Mouse (Mus musculus) thymus, postnatal 25 days (tissue): ENCODE results near the gene Krtap27-1.
A peak's percentile ranks its signal among the peaks of the same experiment; 100 is the strongest.

ENCODE experiments used
- DNase-seq: peaks from one replicate; pipeline ENCODE4 v3.0.0; 2022

The Krtap27-1 gene

DNA sequence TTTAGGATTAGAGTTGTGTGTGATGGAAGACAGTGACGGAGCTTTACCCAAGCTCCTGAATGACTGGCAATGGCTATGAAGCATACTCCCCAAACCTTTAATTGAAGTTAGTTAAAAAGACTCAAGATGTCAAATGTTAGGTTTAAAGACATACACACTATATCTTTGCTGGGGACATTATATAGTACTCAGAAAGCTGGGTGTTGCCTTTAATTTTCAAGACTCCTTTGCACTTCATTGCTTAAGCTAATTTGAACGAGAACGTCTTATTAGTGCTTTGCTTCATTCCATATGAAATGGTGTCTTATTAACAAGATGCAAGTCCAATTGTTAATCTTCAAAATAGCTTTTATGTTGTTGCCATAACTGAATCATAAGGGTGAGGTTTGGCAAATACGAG, at the start of gene Krtap27-1:
Krtap27-1 (minus strand) TSS at position 101 of the 400 bp plus-strand sequence.
- no peak for DNase-seq

DNA sequence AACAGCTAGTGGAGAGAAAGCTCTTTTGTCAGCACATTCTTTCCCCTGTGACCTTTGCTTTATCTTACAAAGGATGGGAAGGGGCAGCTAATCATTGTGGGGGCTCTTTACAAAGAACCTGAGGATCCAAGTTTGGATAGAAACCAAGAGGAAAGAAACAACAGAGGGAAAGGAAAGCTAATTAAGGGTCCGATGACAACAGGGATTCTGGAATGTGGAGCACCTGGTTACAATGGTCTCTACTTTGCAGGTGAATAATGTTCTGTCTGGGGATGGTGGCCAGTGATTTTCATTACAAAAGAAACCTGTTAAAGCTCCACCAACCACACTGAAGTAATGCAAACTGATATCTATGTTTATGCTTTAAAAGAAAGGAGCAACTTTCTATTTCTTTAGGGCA, 48.6 kb upstream of the Krtap27-1 start:
- DNase-seq = no peak

DNA sequence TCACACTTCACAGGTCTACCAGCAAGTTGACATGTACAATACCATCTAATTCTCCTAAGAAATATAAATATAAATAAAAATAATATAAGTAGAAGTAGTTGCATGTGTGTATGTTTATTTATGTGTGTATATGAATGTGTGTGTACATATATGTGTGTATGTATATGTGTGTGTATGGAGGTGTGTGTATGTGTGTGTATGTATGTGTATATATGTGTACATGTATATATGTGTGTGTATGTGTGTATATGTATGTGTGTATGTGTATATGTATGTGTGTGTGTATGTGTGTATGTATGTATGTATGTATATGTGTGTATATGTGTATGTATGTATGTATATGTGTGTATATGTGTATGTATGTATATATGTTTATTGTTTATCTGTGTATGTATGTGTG, 45.1 kb upstream of the Krtap27-1 start:
- no peak for DNase-seq

DNA sequence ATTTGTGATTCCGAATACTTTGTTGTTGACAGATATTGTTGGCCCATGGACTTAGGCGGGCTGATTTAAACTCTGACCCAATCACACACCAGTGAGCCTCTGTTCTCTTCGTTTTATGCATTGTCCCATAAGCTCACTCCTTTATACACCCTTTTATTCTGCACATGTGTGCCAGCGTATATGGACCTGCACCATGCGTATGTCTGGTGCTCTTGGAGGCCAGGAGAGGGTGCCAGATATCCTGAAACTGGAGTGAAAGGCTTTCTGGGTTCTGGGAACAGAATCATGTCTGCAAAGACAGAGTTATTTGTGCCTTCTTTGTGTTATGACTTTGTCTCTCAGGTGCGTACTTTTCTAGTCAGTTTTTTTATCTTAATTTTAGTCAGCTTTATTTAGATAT, 39.8 kb upstream of the Krtap27-1 start:
- DNase-seq = no peak

DNA sequence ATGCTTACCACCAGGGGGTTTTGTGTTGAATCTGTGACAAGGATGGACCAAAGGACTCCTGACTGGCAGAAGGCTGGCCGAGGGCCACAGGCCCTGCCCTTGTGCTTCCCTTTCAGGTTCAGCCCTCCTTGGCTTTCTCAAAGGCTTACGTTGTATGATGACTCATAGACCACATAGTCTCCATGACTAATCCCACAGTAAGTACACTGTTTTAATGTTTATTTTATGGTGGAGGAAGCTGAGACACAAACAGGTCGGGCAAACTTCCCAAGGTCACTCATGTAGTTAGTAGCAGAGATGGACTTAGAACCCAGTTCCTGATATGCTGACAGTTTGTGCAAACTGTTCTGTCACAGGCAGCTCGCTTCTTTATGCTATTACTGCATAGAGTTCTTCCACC, 39.3 kb upstream of the Krtap27-1 start:
- no peak for DNase-seq

DNA sequence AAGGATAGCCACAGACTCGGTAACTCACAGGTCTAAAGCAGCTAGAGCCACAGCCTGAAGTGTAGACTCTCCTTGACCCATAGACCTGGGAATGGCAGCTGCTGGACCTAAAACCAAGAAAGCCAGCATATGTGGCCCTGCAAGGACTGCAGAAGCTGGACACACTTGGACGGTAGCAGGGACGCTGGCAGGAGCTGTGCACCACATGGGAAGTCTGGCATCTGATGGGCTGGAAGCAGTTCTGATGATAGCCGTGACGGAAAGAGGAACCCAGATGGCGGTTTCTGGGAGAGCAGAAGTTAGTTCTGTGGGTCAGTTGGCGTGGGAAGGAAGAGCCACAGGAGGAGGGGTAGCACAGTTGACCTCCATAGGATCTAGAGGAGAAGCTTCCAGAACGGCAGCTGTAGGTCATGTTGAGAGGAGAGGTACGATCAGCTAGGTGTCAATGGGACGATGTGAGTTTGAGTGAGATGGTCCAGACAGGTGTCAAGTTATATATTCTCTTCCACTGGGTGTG, 36.1 kb upstream of the Krtap27-1 start, which contains the start of gene 2310061N02Rik:
2310061N02Rik (minus strand) TSS at position 467 of the 517 bp plus-strand sequence.
- no peak for DNase-seq

DNA sequence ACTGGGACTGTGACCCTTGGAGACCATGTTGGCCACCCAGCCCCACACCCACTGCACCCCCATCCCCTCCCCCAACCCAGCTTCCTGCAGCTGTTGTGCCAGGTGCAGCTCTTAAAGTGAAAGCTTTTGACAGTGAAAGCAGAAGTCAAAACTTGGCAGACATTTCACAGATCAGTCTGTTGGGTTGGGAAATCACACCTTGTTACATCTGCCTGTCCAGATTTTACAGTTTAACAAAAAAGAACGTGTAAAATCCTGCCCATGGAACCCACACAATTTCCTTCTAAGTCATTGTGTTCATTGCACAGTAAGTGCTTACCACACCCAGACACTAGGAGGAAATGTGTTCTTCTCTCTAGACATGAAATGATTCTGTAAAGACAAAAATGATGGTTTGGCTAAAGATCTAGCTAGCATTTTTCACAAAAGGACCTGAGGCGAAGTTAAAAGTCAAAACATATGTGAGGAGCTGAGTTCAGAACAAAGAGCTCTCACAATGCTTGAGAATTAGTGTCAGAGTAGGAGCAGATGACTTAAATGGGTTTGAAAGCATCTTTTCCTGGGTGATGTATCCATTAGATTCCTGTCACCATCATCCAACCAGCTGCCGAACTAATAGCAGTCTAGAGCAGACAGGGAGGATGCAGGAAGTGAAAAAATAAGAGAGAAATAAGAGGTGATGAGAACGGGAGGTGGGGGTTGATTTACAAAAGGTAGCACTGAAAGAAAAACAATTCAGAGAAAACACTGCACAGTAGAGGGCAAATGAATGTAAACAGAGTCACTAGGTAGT, 29.8 kb upstream of the Krtap27-1 start:
- peak; percentile 73 for DNase-seq

DNA sequence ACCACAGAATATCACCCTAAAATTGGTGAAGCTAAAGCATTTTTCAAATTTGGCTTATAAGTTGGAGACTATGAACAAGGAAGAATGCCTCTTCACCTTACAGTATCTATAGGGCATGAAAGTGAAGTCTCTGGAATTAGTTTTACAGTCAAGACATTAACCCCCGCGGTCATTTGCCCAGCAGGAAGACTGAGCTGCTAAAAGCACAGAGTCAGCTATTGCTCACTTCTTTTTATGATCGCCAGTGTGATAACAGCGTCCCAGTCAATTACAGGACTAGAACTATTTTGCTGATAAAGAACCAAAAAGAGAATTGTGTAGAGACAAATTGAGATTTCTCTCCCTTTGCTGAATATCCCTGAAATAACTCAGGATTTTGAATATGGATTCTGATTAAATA, 24.8 kb upstream of the Krtap27-1 start:
- DNase-seq = no peak

DNA sequence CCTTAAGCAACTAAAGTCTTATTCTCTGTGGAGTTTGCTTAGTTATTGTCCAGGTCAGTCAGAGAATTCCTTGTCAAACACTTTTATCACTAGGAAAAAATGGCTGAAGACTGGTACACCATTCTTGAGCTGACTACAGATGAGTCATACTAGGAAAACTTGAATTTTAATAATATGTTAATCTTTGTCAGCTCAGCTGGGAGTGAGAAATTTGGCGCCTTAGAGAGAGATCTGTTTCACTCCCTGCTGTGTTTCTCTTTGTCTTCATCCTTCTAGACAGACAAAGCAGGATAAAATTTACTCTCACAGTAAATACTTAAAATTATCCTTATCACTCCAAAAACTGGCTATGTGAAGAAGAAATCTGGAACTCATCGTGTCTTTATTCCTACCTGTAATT, 9.8 kb upstream of the Krtap27-1 start:
- no peak for DNase-seq

DNA sequence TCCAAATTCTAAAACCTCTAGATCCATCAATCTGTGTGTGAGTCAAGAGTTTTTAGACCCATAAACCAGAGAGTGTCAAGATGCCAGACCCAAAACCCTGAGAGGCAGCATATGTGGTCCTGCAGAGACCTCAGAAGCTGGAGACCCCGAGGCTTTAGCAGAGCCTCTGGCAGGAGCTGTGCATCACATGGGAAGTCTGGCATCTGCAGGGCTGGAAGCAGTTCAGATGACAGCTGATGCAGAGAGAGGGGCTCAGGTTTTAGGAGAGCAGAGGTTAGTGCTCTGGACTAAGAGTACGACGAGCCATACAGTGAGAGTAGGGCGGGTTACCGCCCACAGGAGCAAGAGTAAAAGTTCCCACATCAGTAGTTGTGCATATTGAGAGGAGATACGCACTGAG, 7.6 kb upstream of the Krtap27-1 start:
- no peak for DNase-seq

DNA sequence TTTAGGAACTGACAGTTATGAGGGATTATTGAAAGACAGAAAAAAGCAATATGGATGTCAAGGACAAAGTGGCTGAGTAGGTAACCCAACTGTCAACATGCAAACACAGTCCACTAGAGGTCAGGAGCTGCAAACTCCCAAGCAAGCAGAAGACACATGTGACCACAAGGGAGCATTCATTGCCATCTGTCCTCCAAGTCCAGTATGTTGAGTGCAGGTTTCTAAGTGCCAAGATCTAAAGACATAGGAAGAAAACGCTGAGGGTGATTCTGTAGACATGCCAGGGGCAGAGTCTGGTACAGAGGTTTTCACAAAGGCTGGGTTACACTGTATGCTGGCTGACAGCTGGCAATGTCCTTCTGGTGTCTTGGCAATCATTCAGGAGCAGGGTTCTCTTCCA, 14.0 kb downstream of the Krtap27-1 start:
- no peak for DNase-seq

DNA sequence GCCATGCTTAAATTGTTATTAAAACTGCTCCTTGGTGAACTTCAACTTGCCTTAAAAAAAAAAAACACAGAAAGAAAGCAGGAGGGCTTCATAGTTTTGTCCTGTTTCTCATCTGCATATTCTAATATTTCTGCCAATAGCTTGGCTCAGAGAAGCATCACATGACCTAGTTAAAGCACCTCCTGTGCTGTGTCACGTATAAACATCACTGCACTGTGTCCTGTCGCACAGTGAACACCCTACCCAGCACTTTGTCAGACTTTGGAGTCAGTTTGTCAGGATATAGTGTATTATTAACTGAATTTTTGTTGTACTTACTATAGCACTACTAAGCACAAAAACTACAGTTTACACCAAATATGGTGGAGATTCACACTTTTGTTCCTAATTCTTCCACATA, 19.5 kb downstream of the Krtap27-1 start:
- DNase-seq = no peak

DNA sequence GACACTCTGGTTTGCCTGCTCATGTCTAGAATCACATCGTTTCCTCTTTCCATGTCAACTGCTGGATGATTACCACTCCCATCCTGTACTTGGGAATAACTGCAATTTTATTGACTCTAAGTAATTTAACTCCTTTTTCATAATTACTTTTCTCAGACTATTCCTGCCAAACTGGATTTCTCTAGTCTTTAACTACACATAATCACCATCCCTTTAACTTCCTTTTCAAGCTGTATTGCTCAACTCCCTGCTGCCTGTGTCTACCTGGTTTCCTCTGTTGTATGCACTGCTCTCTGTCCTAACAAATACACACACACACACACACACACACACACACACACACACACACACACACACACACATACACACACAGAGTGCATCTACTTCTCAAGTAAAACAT, 20.4 kb downstream of the Krtap27-1 start:
- DNase-seq = no peak

DNA sequence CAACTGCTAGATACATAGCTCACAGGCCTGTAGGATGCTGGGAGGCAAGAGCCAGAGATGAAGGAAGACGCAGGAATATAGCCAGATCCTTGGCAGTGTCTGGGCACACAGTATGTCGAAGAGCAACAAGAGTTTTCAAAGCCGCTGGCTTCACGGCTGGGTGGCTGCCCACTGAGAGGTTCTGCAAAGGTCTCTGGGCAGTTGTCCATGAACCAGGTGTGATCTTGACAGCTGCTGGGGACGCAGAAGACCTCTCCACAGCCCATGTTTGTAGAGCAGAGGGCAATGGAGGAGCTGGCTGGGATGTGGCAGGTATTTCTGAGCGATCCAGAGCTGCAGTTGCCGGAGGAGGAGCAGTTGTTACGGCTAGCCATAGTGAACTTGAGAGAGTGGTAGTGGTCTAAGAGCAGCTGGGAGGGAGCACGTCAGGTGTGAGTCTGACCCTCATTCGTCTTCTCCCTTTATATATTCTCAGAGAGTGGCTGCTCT, 24.1 kb downstream of the Krtap27-1 start, which contains the start of gene Krtap26-1:
Krtap26-1 (minus strand) TSS at position 439 of the 489 bp plus-strand sequence.
- DNase-seq = no peak

DNA sequence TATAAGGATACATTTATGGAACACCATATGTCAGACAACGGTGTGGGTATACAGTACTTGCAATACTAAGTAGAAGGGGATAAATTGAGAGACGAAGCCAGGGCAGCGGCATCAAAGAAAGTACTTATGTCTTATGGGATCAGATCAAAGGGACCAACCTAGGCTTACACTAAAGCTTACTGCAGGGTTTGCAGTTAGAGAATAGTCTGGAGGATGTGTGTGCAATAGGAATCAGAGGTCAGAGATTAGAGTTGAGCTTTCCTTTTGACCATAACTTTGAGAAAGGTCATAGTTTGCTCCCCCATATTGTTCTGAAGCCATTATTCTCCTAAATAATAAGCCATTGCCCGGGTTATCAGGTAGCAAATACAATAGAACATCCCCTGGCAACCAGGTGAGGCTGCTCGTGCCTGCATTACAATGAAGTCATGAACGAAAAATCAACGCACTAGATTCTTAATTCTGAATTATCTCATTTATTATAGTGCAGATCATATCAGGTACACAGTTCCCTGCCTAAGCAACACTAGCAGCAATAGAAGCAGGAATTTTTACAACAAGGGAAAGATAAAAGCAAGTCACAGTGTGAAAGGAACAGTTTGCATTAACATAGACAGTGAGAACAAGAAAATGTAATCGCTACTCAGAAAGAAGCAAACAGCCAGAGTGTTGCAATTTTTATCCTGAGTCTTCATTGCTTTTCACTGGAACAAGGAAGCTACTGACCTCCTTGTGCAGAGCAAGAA, 24.9 kb downstream of the Krtap27-1 start:
- no peak for DNase-seq

DNA sequence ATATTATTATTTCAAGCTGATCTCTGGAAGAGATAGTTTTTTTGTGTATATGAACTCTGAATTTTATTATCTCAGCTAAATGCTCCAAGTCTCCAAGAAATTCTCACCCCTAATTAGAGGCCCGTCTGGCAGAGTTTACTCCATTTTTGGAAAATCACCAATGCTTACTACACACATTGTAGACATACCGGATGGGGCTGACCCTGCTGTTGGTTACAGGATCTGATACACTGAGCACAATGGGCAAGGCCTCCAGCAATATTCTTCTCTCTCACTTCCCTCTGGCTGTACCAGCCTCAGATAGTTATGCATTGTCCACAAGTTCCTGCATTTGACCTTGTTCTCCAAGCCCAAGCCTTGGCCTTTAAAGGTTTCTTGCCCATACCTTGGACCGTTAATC, 31.4 kb downstream of the Krtap27-1 start:
- DNase-seq = no peak

DNA sequence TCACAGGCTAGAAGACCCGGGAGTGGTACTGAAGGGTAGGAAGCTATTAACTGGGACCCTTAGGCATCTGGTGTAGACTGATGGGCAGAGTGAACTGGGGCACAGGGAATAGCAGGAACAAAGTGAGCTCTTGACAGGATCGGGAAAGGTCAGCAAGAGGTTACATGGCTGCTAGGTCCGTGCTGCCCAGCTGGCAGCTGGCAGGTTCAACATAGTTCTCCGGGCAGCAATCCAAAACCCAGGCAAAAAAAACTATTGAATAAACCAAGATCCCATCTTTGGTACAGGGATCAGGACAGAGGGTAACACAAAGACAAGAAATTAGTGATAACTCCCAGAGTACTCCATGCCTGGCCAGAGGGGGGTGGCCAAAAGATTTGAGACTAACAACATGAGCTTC, 36.3 kb downstream of the Krtap27-1 start:
- no peak for DNase-seq

DNA sequence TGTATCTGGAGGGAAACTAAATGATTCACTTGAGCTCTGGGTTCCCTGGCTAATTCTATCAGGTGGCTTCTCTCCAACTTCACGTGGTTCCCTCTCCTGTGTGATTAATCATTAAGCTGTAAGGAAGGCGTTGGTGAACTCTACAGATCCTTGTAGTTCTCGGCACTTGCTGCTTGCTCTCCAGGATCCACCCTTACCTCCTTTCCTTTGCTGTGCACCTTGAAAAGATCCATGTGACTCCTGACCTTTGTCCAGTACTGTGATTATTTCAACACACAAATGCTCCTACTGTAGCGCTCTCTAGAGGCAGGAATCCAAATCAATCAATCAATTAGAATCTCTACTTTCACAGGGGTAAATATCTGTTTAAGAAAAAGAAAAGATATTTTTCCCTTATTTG, 40.0 kb downstream of the Krtap27-1 start:
- DNase-seq = no peak

DNA sequence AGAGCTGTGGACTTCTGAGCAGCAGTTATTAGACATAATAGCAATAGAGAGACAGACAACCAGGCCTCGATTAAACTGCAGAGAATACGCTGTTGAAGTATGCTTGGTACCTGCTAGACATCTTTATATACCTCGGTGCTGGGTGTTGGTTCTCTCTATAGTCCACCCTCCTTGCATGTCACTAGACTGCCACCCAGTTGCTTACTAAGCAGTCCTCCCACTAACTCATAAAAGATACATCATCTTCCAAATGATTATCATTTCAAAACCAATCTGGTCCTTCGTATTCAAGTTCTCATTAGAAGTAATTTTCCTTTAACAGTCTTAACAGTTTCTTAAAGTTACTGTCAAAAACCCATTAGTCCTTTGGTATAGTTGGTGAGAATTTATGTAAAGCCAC, 43.9 kb downstream of the Krtap27-1 start, which contains the start of gene 2310079G19Rik:
2310079G19Rik (minus strand) TSS at position 101 of the 400 bp plus-strand sequence.
- no peak for DNase-seq
